Mouse (Mus musculus) myocyte (in vitro differentiated cells): Measurements from ENCODE around the gene Wscd1. TPM values are rescaled to one million over a fixed set of nuclear protein-coding genes. Genes with fewer than 3 reads are reported as not detected.

Experiments
- H3K27me3 ChIP-seq: one replicate; pipeline ENCODE4 v1.6.1; 2011; ENCODE audit not compliant: control insufficient read depth, insufficient read depth, insufficient read length
- H3K36me3 ChIP-seq: one replicate; pipeline ENCODE4 v1.6.1; 2011; ENCODE audit not compliant: control insufficient read depth, insufficient read depth
- H3K4me2 ChIP-seq: one replicate; pipeline ENCODE4 v1.6.1; 2011; ENCODE audit warnings: low read depth, control low read depth
- H3K4me3 ChIP-seq: one replicate; pipeline ENCODE4 v1.5.1; 2011; ENCODE audit warnings: mild to moderate bottlenecking, control low read depth, moderate library complexity
- H3K79me2 ChIP-seq: one replicate; pipeline ENCODE4 v1.6.1; 2011; ENCODE audit not compliant: control insufficient read depth, insufficient read depth
- H3ac ChIP-seq: one replicate; pipeline ENCODE4 v1.6.1; 2011; ENCODE audit not compliant: control insufficient read depth, insufficient read length
- CEBPB ChIP-seq: IDR thresholded peaks from 2 replicates; pipeline ENCODE4 v1.6.1; 2011; ENCODE audit warnings: mild to moderate bottlenecking, moderate library complexity; ENCODE audit not compliant: poor library complexity, insufficient read depth, severe bottlenecking
- E2F4 ChIP-seq: IDR thresholded peaks from one replicate; pipeline ENCODE4 v1.6.1; 2011; ENCODE audit warnings: mild to moderate bottlenecking, control low read depth, moderate library complexity; ENCODE audit not compliant: insufficient read depth
- MAX ChIP-seq: IDR thresholded peaks from one replicate; pipeline ENCODE4 v1.6.1; 2011; ENCODE audit warnings: low read depth, mild to moderate bottlenecking, control low read depth
- MYOD1 ChIP-seq, 3 experiments: IDR thresholded peaks; one replicate each; pipeline ENCODE4 v1.6.1; 2011; ENCODE audit warnings: control low read depth in 2 of 3, low read depth in 2 of 3, mild to moderate bottlenecking in 2 of 3, moderate library complexity in 1 of 3; ENCODE audit not compliant: insufficient read length in 2 of 3, control insufficient read depth in 1 of 3
- MYOG ChIP-seq, 3 experiments: IDR thresholded peaks; one replicate each; pipeline ENCODE4 v1.6.1; 2011; ENCODE audit warnings: control low read depth in 2 of 3, low read depth in 2 of 3, mild to moderate bottlenecking in 2 of 3; ENCODE audit not compliant: insufficient read length in 2 of 3, control insufficient read depth in 1 of 3, insufficient read depth in 1 of 3
- POLR2A ChIP-seq: IDR thresholded peaks from one replicate; pipeline ENCODE4 v1.6.1; 2011; ENCODE audit warnings: low read depth, mild to moderate bottlenecking, control low read depth, moderate library complexity; ENCODE audit not compliant: insufficient read length
- POLR2AphosphoS2 ChIP-seq: IDR thresholded peaks from one replicate; pipeline ENCODE4 v1.6.1; 2011; ENCODE audit warnings: low read depth, control low read depth; ENCODE audit not compliant: insufficient read length
- REST ChIP-seq: IDR thresholded peaks from one replicate; pipeline ENCODE4 v1.6.1; 2011; ENCODE audit warnings: mild to moderate bottlenecking, control low read depth, moderate library complexity; ENCODE audit not compliant: insufficient read depth, insufficient read length
- SRF ChIP-seq: IDR thresholded peaks from one replicate; pipeline ENCODE4 v1.6.1; 2011; ENCODE audit warnings: low read depth; ENCODE audit not compliant: control insufficient read depth, insufficient read length
- TCF12 ChIP-seq: IDR thresholded peaks from one replicate; pipeline ENCODE4 v1.6.1; 2011; ENCODE audit warnings: mild to moderate bottlenecking, control low read depth; ENCODE audit not compliant: poor library complexity, insufficient read depth, severe bottlenecking
- TCF3 ChIP-seq: IDR thresholded peaks from one replicate; pipeline ENCODE4 v1.6.1; 2011; ENCODE audit warnings: low read depth, control low read depth; ENCODE audit not compliant: insufficient read length
- USF1 ChIP-seq: IDR thresholded peaks from one replicate; pipeline ENCODE4 v1.6.1; 2011; ENCODE audit warnings: low read depth, mild to moderate bottlenecking, control low read depth, moderate library complexity
- polyA plus RNA-seq: library from polyadenylated mRNA; unstranded; fragments of >200 nt; fragmentation: generic; extraction: Trizol; gene quantifications from one replicate; pipeline ENCODE4 v1.2.1, GENCODE M21; 2012; ENCODE audit warnings: missing spikeins

Wscd1 gene
- polyA plus RNA-seq, 1 experiment: 0.01 TPM

- no peaks in the 10 kb centered on the region for H3K27me3 ChIP-seq
- no peak overlapping the region for H3K4me3 ChIP-seq
- no peak overlapping the region for H3K4me2 ChIP-seq
- TF ChIP-seq MYOD1 (IDR thresholded peaks at IDR 0.05; ENCODE audit: control insufficient read depth in 1 of 3, insufficient read length in 2 of 3, low read depth in 2 of 3): no peak
- no peak for TF ChIP-seq MYOG (IDR thresholded peaks at IDR 0.05; ENCODE audit: control insufficient read depth in 1 of 3, insufficient read depth in 1 of 3, insufficient read length in 2 of 3, low read depth in 2 of 3)
- no peak for TF ChIP-seq TCF3
- no peak for TF ChIP-seq E2F4
- no peak for TF ChIP-seq USF1
- TF ChIP-seq TCF12: no peak
- no peak for TF ChIP-seq SRF
- H3K36me3 ChIP-seq: no peaks in the 10 kb centered on the region
- no peaks in the 10 kb centered on the region for H3K79me2 ChIP-seq
- H3ac ChIP-seq: no peak overlapping the region
These were observed 23.1 kb downstream of the Wscd1 start for GRCm38 (mm10) chr11:71772802-71773201.

- Histone ChIP-seq H3K36me3 (no peaks in the 10 kb centered on the region), H3K4me3 (no peak overlapping the region), H3K79me2 (no peaks in the 10 kb centered on the region), H3K27me3 (no peaks in the 10 kb centered on the region), H3K4me2 (no peak overlapping the region), H3ac (no peak overlapping the region)
- TF ChIP-seq USF1: no peak
These were observed 24.5 kb downstream of the Wscd1 start for GRCm38 (mm10) chr11:71773986-71774767.

DNA sequence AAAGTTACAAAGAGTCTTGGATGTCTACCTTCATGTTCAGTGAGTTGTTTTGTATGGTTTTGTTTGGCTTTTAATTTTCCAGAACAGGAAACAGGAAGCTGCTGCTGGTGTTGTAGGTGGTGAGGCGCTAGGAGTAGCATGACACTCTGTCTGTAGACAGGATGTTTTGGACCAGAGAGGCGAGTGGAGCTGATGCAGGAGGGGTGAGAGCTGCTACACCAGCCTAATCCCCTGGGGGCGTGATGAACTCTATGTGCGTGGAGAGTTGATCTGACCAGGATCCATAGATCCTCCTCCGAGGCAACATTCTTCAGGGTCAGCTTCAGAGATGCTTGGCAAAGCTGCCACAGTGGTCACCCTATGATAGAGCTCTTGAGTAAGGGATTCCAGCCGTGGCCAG is 25.3 kb downstream of the Wscd1 start:
- Histone ChIP-seq H3K36me3 (no peaks in the 10 kb centered on the region), H3K4me2 (no peak overlapping the region), H3K4me3 (no peak overlapping the region), H3K27me3 (no peaks in the 10 kb centered on the region), H3K79me2 (no peaks in the 10 kb centered on the region), H3ac (no peak overlapping the region)
- TF ChIP-seq E2F4 (no peak), POLR2A (no peak), POLR2AphosphoS2 (no peak), MYOG (IDR thresholded peaks at IDR 0.05; ENCODE audit: control insufficient read depth in 1 of 3, insufficient read depth in 1 of 3, insufficient read length in 2 of 3, low read depth in 2 of 3) (no peak), CEBPB (no peak), SRF (no peak), MYOD1 (IDR thresholded peaks at IDR 0.05; ENCODE audit: control insufficient read depth in 1 of 3, insufficient read length in 2 of 3, low read depth in 2 of 3) (no peak), USF1 (no peak), MAX (no peak), REST (no peak), TCF3 (no peak), TCF12 (no peak)

GRCm38 (mm10) chr11:71779642-71780041 is 29.9 kb downstream of the Wscd1 start:
- H3ac ChIP-seq: no peak overlapping the region
- TF ChIP-seq SRF: no peak
- no peak for TF ChIP-seq TCF3
- TF ChIP-seq CEBPB: no peak
- no peak for TF ChIP-seq POLR2A
- TF ChIP-seq E2F4: no peak
- no peak for TF ChIP-seq REST
- TF ChIP-seq POLR2AphosphoS2: no peak
- TF ChIP-seq MYOG (IDR thresholded peaks at IDR 0.05; ENCODE audit: control insufficient read depth in 1 of 3, insufficient read depth in 1 of 3, insufficient read length in 2 of 3, low read depth in 2 of 3): no peak
- no peak for TF ChIP-seq USF1
- TF ChIP-seq MAX: no peak
- TF ChIP-seq TCF12: no peak
- no peak overlapping the region for H3K4me3 ChIP-seq
- H3K79me2 ChIP-seq: no peaks in the 10 kb centered on the region
- H3K36me3 ChIP-seq: no peaks in the 10 kb centered on the region
- no peak overlapping the region for H3K4me2 ChIP-seq
- H3K27me3 ChIP-seq: peaks cover 9% of the 10 kb centered on the region

DNA sequence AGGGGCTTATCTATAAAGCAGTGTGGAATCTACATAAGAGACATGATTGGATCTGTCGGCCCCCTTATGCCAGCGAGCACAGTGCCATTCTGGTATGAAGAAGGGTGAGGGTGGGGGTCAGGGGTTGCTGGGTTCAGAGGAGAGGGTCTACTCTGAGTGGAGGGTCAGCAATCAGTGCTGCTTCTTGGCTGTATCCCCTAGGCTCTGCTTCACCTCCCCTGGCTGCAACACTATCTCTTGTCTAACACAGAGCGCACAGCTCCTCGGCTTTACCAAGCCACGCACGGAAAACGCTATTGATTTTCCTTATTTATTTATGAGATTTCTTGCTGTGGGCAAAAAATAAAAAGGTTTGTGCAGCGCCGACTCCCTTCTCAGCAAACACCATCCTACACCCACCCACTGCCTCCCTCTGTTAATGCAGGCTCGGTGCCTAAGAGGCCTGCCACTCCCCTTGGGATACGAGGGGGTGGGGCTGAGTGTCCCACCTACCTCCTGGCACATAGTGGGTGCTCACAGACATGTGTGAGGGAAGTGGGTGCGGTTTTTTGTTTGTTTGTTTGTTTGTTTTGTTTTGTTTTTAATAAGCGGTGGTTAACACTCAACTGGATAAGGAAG is 32.1 kb downstream of the Wscd1 start:
- Histone ChIP-seq H3K79me2 (no peaks in the 10 kb centered on the region), H3ac (no peak overlapping the region), H3K36me3 (no peaks in the 10 kb centered on the region), H3K4me2 (no peak overlapping the region), H3K27me3 (peaks cover 9% of the 10 kb centered on the region), H3K4me3 (no peak overlapping the region)
- TF ChIP-seq TCF3 (no peak), USF1 (no peak), TCF12 (no peak), MYOG (IDR thresholded peaks at IDR 0.05; ENCODE audit: control insufficient read depth in 1 of 3, insufficient read depth in 1 of 3, insufficient read length in 2 of 3, low read depth in 2 of 3) (no peak), POLR2AphosphoS2 (no peak), E2F4 (no peak), REST (no peak), POLR2A (no peak), SRF (no peak), MYOD1 (IDR thresholded peaks at IDR 0.05; ENCODE audit: control insufficient read depth in 1 of 3, insufficient read length in 2 of 3, low read depth in 2 of 3) (no peak), CEBPB (no peak), MAX (no peak)
